Mouse (Mus musculus) kidney, embryonic 14.5 days (tissue): Measurements from ENCODE around the gene Gm21981. TPM values are rescaled to one million over a fixed set of nuclear protein-coding genes. Genes with fewer than 3 reads are reported as not detected.
A peak's percentile ranks its signal among the peaks of the same experiment; 100 is the strongest.

Experiments
- ATAC-seq: fragments of 200-750 bp; cut with Nextera tagmentation; 2 replicates; pipeline ENCODE4 v1.8.0; 2017; ENCODE audit warnings: moderate number of reproducible peaks, mild to moderate bottlenecking, moderate TSS enrichment, moderate library complexity; ENCODE audit not compliant: low FRiP score, low TSS enrichment
- H3K27ac ChIP-seq: fragments of 300-500 bp; sonication (generic); 2 replicates; pipeline ENCODE4 v1.5.1; 2014; ENCODE audit warnings: low read depth, mild to moderate bottlenecking, low read length, moderate library complexity, mixed read lengths
- H3K27me3 ChIP-seq: fragments of 300-500 bp; sonication (generic); 2 replicates; pipeline ENCODE4 v1.6.1; 2014; ENCODE audit warnings: mild to moderate bottlenecking, low read length; ENCODE audit not compliant: control insufficient read depth, insufficient read depth
- H3K36me3 ChIP-seq: fragments of 300-500 bp; sonication (generic); 2 replicates; pipeline ENCODE4 v1.6.1; 2014; ENCODE audit warnings: low read length, mixed read lengths; ENCODE audit not compliant: control insufficient read depth, insufficient read depth
- H3K4me1 ChIP-seq: fragments of 300-500 bp; sonication (generic); 2 replicates; pipeline ENCODE4 v1.6.1; 2014; ENCODE audit warnings: low read length, mixed read lengths; ENCODE audit not compliant: control insufficient read depth, insufficient read depth
- H3K4me2 ChIP-seq: fragments of 300-500 bp; sonication (generic); replicated peaks from 2 replicates; pipeline ENCODE4 v1.6.1; 2014; ENCODE audit warnings: low read depth, mild to moderate bottlenecking, low read length
- H3K4me3 ChIP-seq: fragments of 300-500 bp; sonication (generic); 2 replicates; pipeline ENCODE4 v1.5.1; 2014; ENCODE audit warnings: mild to moderate bottlenecking, low read length
- H3K9ac ChIP-seq: fragments of 300-500 bp; sonication (generic); 2 replicates; pipeline ENCODE4 v1.6.1; 2014; ENCODE audit warnings: low read depth, mild to moderate bottlenecking, low read length, moderate library complexity
- H3K9me3 ChIP-seq: fragments of 300-500 bp; sonication (generic); 2 replicates; pipeline ENCODE4 v1.6.1; 2016; ENCODE audit warnings: low read length; ENCODE audit not compliant: control insufficient read depth
- WGBS: fragments of 180-500 bp; shearing (Covaris S2); extraction: QIAGEN DNeasy Blood & Tissue Kit; methylation state at CpG from one replicate; pipeline ENCODE4 v1.1.7; 2014; 5-methylcytosine and 5-hydroxymethylcytosine counted together
- polyA plus RNA-seq: library from polyadenylated mRNA; unstranded; fragments of >200 nt; fragmentation: Nextera tagmentation; extraction: Ambion mirVana; gene quantifications from 2 replicates; pipeline ENCODE4 v1.2.1, GENCODE M21; 2014

Gene Gm21981
- polyA plus RNA-seq, 1 experiment from 2014 or later, result 0.55 TPM

DNA sequence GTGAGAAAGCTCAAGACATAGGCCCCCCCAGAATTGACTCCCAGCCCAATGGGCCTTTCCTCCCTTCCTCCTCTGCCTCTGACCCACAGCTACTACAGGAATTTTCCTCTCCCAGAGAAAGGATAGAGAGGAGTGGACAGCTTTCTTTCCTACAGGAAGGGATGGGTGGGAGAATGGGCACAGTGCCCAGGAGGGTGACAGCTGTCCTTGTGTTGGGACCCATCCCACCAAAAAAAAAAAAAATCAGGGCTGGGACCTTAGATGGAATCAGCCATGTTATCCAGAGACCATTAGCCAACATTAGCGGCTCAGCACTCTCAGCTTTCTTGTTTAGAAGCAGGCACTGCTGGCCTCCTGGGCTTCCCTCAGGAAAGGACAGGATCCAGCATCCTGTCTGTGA lies 11.9 kb upstream of the Gm21981 start:
- Histone ChIP-seq H3K36me3 (peaks cover 20% of the 10 kb centered on the region; the same call in 1 of the 2 replicates), H3K4me3 (no peak overlapping the region), H3K27me3 (peaks cover 3% of the 10 kb centered on the region; the same call in 1 of the 2 replicates), H3K27ac (no peak overlapping the region), H3K4me1 (peaks cover 6% of the 10 kb centered on the region; the same call in 1 of the 2 replicates), H3K4me2 (no peak overlapping the region), H3K9ac (no peak overlapping the region), H3K9me3 (no peaks in the 10 kb centered on the region)
- 57% methylated on average over 1 of the region's 1 CpGs for WGBS
- ATAC-seq, result no peak

DNA sequence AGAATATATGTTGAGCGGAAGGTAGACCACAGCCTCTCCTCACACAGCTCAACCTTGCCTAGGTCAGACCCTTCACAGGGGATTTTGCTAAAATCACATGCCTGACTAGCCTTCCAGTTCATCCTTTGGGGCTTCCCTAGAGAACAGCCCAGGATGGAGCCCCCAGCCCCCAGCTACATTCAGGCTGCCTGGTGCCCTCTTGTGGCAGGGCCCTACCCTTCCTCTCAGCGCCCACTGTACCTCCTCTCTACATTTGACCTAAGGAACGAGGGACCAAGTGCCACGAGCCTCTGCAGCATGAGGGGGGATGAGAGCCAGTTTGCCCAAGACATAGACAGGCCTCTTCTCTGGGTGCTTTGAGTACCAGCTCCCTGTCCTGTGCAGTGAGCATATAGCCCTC lies 10.4 kb upstream of the Gm21981 start:
- peaks cover 3% of the 10 kb centered on the region; the same call in 1 of the 2 replicates for H3K27me3 ChIP-seq
- no peak overlapping the region for H3K4me3 ChIP-seq
- no peak overlapping the region for H3K4me2 ChIP-seq
- H3K9ac ChIP-seq, result no peak overlapping the region
- 84% methylated on average over 4 of the region's 4 CpGs for WGBS
- ATAC-seq, result no peak
- H3K36me3 ChIP-seq, result peaks cover 20% of the 10 kb centered on the region; the same call in 1 of the 2 replicates
- H3K9me3 ChIP-seq, result no peaks in the 10 kb centered on the region
- H3K4me1 ChIP-seq, result peaks cover 6% of the 10 kb centered on the region; the same call in 1 of the 2 replicates
- H3K27ac ChIP-seq, result no peak overlapping the region

DNA sequence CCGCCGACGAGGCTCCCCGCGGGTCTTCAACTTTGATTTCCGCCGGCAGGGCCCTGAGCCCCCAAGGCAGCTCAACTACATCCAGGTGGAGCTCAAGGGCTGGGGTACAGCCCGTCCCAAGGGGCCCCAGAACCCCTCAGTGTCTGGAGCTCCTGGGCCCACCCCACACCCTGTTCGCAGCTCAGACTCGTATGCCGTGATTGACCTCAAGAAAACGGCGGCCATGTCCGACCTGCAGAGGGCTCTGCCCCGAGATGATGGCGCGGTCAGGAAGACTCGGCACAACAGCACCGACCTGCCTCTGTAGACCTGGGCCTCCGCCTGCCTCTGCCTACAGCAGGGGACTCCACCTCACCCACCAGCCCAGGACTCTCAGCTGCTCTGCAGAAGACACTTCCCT lies 9.3 kb upstream of the Gm21981 start:
- no peak for ATAC-seq
- Histone ChIP-seq H3K4me2 (no peak overlapping the region), H3K9ac (0 out of 2 replicates have a peak overlapping the region, but pooled peaks have one; percentile 12), H3K4me3 (no peak overlapping the region), H3K36me3 (peaks cover 20% of the 10 kb centered on the region; the same call in 1 of the 2 replicates), H3K4me1 (peaks cover 6% of the 10 kb centered on the region; the same call in 1 of the 2 replicates), H3K27ac (no peak overlapping the region), H3K27me3 (peaks cover 3% of the 10 kb centered on the region; the same call in 1 of the 2 replicates), H3K9me3 (no peaks in the 10 kb centered on the region)
- 31% methylated on average over 18 of the region's 20 CpGs for WGBS

GRCm38 (mm10) chr17:47702548-47703345 lies 8.5 kb upstream of the Gm21981 start:
- whole genome bisulfite sequencing, result 34% methylated on average over 28 of the region's 28 CpGs
- H3K36me3 ChIP-seq, result peaks cover 20% of the 10 kb centered on the region; the same call in 1 of the 2 replicates
- H3K4me1 ChIP-seq, result peaks cover 6% of the 10 kb centered on the region; the same call in 1 of the 2 replicates
- no peak; the same call in 1 of the 2 replicates for ATAC-seq
- no peaks in the 10 kb centered on the region for H3K9me3 ChIP-seq
- no peak overlapping the region for H3K4me2 ChIP-seq
- H3K27ac ChIP-seq, result no peak overlapping the region
- no peak overlapping the region for H3K9ac ChIP-seq
- no peak overlapping the region for H3K4me3 ChIP-seq
- H3K27me3 ChIP-seq, result peaks cover 3% of the 10 kb centered on the region; the same call in 1 of the 2 replicates

DNA sequence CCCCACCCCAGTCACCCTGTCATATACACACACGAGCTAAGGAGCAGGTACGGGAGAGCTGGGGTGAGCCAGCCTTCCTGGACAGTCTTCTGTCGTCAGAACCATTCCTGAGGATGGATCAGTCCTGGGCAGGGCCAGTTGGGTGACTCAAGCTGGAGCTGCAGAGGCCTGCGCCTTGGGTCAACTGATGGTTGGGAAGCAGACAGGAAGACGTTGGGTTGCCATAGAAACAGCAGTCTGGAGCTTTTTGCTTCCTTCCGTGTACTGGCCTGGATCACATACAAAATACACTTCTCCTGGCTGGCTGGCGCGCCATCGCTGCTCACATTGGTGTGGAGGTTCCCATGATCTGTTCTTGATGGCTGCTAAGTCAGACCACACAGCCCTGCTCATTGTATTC lies 7.5 kb upstream of the Gm21981 start:
- no peak for ATAC-seq
- H3K4me1 ChIP-seq, result peaks cover 6% of the 10 kb centered on the region; the same call in 1 of the 2 replicates
- no peak overlapping the region for H3K4me3 ChIP-seq
- no peak overlapping the region for H3K9ac ChIP-seq
- no peaks in the 10 kb centered on the region for H3K9me3 ChIP-seq
- peaks cover 3% of the 10 kb centered on the region; the same call in 1 of the 2 replicates for H3K27me3 ChIP-seq
- no peak overlapping the region for H3K4me2 ChIP-seq
- peaks cover 20% of the 10 kb centered on the region; the same call in 1 of the 2 replicates for H3K36me3 ChIP-seq
- H3K27ac ChIP-seq, result no peak overlapping the region
- 78% methylated on average over 9 of the region's 9 CpGs for WGBS

- Histone ChIP-seq H3K4me3 (no peak overlapping the region), H3K4me2 (no peak overlapping the region), H3K9ac (no peak overlapping the region), H3K9me3 (no peaks in the 10 kb centered on the region), H3K27me3 (peaks cover 3% of the 10 kb centered on the region; the same call in 1 of the 2 replicates), H3K27ac (no peak overlapping the region), H3K36me3 (peaks cover 20% of the 10 kb centered on the region; the same call in 1 of the 2 replicates), H3K4me1 (peaks cover 8% of the 10 kb centered on the region)
- ATAC-seq, result no peak
- WGBS, result 74% methylated on average over 2 of the region's 2 CpGs
Observed at GRCm38 (mm10) chr17:47699055-47699454, 4.8 kb upstream of the Gm21981 start.

DNA sequence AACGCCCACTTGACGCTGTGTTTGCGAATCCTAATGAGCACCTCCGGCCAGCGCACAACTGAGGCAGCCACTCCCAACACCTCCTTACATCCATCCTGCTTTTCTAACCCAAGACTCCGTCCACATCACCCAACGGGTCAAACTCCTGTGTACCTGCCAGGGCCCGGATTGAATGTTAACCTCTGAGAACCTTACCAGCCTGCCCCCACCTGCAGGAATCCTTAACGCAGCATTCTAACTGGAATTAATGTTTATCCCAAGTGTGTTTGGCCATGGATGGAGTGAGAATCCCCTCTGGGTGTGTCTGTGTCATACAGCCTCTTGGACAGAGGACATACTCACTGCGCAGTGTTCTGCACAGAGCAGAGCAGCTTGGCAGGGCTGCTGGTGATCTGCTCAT lies 3.9 kb upstream of the Gm21981 start:
- Histone ChIP-seq H3K27me3 (no peaks in the 10 kb centered on the region), H3K9me3 (no peaks in the 10 kb centered on the region), H3K4me3 (no peak overlapping the region), H3K4me1 (peaks cover 8% of the 10 kb centered on the region), H3K9ac (no peak overlapping the region), H3K27ac (no peak overlapping the region), H3K36me3 (peaks cover 14% of the 10 kb centered on the region; the same call in 1 of the 2 replicates), H3K4me2 (no peak overlapping the region)
- 88% methylated on average over 10 of the region's 10 CpGs for WGBS
- ATAC-seq, result no peak

GRCm38 (mm10) chr17:47695337-47695710 lies 1.1 kb upstream of the Gm21981 start:
- ATAC-seq, result no peak; the same call in 1 of the 2 replicates

More at GRCm38 (mm10) chr17:47695337-47695710, 1.1 kb upstream of the Gm21981 start:
- Histone ChIP-seq H3K9ac (peak overlapping the region; percentile 82), H3K36me3 (no peaks in the 10 kb centered on the region), H3K4me3 (peak overlapping the region; percentile 74), H3K4me2 (peak overlapping the region; percentile 78), H3K27me3 (0 out of 2 replicates have a peak, but pooled peaks cover 7% of the 10 kb centered on the region), H3K9me3 (no peaks in the 10 kb centered on the region), H3K4me1 (peaks cover 4% of the 10 kb centered on the region; the same call in 1 of the 2 replicates), H3K27ac (peak overlapping the region; percentile 37; the same call in 1 of the 2 replicates)
- 0% methylated on average over 9 of the region's 23 CpGs for WGBS
